Mouse (Mus musculus): ENCODE data around the gene Dpy19l3. TPM values are rescaled to one million over a fixed set of nuclear protein-coding genes. Genes with fewer than 3 reads are reported as not detected.

Dpy19l3 gene
- polyA plus RNA-seq, 2 experiments, result 2.1 to 7.3 TPM

- no peak for ATAC-seq (ENCODE audit: insufficient read depth)
- Histone ChIP-seq H3K27ac (no peak overlapping the region), H3K9me3 (ENCODE audit: control insufficient read depth, low read length) (no peaks in the 10 kb centered on the region), H3K4me1 (replicated peaks; ENCODE audit: control insufficient read depth in 2 of 2, insufficient read depth in 2 of 2, low read length in 1 of 2) (no peaks in the 10 kb centered on the region; a peak in 1 of 4 replicates), H3K4me3 (ENCODE audit: insufficient read depth in 1 of 2, low read depth in 2 of 2, low read length in 2 of 2) (no peak overlapping the region), H3K4me2 (ENCODE audit: low read depth) (peak overlapping the region; percentile 36), H3K36me3 (replicated peaks; ENCODE audit: control insufficient read depth, insufficient read depth, low read depth) (no peaks in the 10 kb centered on the region), H3K27me3 (ENCODE audit: control insufficient read depth, insufficient read depth, low read length) (no peaks in the 10 kb centered on the region), H3K9ac (replicated peaks) (no peak overlapping the region)
- DNase-seq (ENCODE audit: low read depth in 3 of 3, low spot score in 3 of 3), result peak in 2 of 3 experiments; percentile 12 to 22
- TF ChIP-seq EP300 (IDR thresholded peaks at IDR 0.05; ENCODE audit: low read depth), result no peak
- TF ChIP-seq CTCF (IDR thresholded peaks at IDR 0.05; ENCODE audit: low read depth), result peak; percentile 94
- 23% methylated on average over 13 of the region's 13 CpGs for WGBS (ENCODE audit: insufficient replicate concordance)
Observed at GRCm38 (mm10) chr7:35686756-35687155, 67.5 kb downstream of the Dpy19l3 start.

GRCm38 (mm10) chr7:35686216-35686615 lies 68.0 kb downstream of the Dpy19l3 start:
- H3K9me3 ChIP-seq (ENCODE audit: control insufficient read depth, low read length), result no peaks in the 10 kb centered on the region
- ATAC-seq (ENCODE audit: insufficient read depth) (no peak), DNase-seq (ENCODE audit: low read depth in 3 of 3, low spot score in 3 of 3) (no peak)
- H3K4me3 ChIP-seq (ENCODE audit: insufficient read depth in 1 of 2, low read depth in 2 of 2, low read length in 2 of 2), result no peak overlapping the region
- no peaks in the 10 kb centered on the region for H3K27me3 ChIP-seq (ENCODE audit: control insufficient read depth, insufficient read depth, low read length)
- WGBS (ENCODE audit: insufficient replicate concordance), result 51% methylated on average over 11 of the region's 11 CpGs
- H3K27ac ChIP-seq, result no peak overlapping the region
- H3K4me1 ChIP-seq (replicated peaks; ENCODE audit: control insufficient read depth in 2 of 2, insufficient read depth in 2 of 2, low read length in 1 of 2), result no peaks in the 10 kb centered on the region; a peak in 1 of 4 replicates
- H3K36me3 ChIP-seq (replicated peaks; ENCODE audit: control insufficient read depth, insufficient read depth, low read depth), result no peaks in the 10 kb centered on the region
- no peak overlapping the region for H3K4me2 ChIP-seq (ENCODE audit: low read depth)
- TF ChIP-seq CTCF (IDR thresholded peaks at IDR 0.05; ENCODE audit: low read depth) (no peak), EP300 (IDR thresholded peaks at IDR 0.05; ENCODE audit: low read depth) (no peak)
- H3K9ac ChIP-seq (replicated peaks), result no peak overlapping the region

- Histone ChIP-seq H3K9me3 (ENCODE audit: control insufficient read depth, low read length) (no peaks in the 10 kb centered on the region), H3K27me3 (ENCODE audit: control insufficient read depth, insufficient read depth, low read length) (no peaks in the 10 kb centered on the region), H3K4me2 (ENCODE audit: low read depth) (no peak overlapping the region), H3K4me3 (ENCODE audit: insufficient read depth in 1 of 2, low read depth in 2 of 2, low read length in 2 of 2) (no peak overlapping the region), H3K4me1 (replicated peaks; ENCODE audit: control insufficient read depth in 2 of 2, insufficient read depth in 2 of 2, low read length in 1 of 2) (no peaks in the 10 kb centered on the region; a peak in 1 of 4 replicates), H3K36me3 (replicated peaks; ENCODE audit: control insufficient read depth, insufficient read depth, low read depth) (no peaks in the 10 kb centered on the region), H3K9ac (replicated peaks) (no peak overlapping the region), H3K27ac (no peak overlapping the region)
- DNase-seq (ENCODE audit: low read depth in 3 of 3, low spot score in 3 of 3) (no peak), ATAC-seq (ENCODE audit: insufficient read depth) (no peak)
- 59% methylated on average over 6 of the region's 6 CpGs for WGBS (ENCODE audit: insufficient replicate concordance)
- TF ChIP-seq EP300 (IDR thresholded peaks at IDR 0.05; ENCODE audit: low read depth), result no peak
- TF ChIP-seq CTCF (IDR thresholded peaks at IDR 0.05; ENCODE audit: low read depth), result no peak
Observed at GRCm38 (mm10) chr7:35683409-35684122, 70.7 kb downstream of the Dpy19l3 start.

- 47% methylated on average over 3 of the region's 3 CpGs for WGBS (ENCODE audit: insufficient replicate concordance)
- DNase-seq (ENCODE audit: low read depth in 3 of 3, low spot score in 3 of 3) (no peak), ATAC-seq (ENCODE audit: insufficient read depth) (no peak)
- Histone ChIP-seq H3K9me3 (ENCODE audit: control insufficient read depth, low read length) (no peaks in the 10 kb centered on the region; the same call in 1 of the 2 replicates), H3K27me3 (ENCODE audit: control insufficient read depth, insufficient read depth, low read length) (no peaks in the 10 kb centered on the region), H3K4me2 (ENCODE audit: low read depth) (no peak overlapping the region), H3K36me3 (replicated peaks; ENCODE audit: control insufficient read depth, insufficient read depth, low read depth) (no peaks in the 10 kb centered on the region), H3K4me1 (replicated peaks; ENCODE audit: control insufficient read depth in 2 of 2, insufficient read depth in 2 of 2, low read length in 1 of 2) (no peaks in the 10 kb centered on the region), H3K9ac (replicated peaks) (no peak overlapping the region), H3K27ac (no peak overlapping the region), H3K4me3 (ENCODE audit: insufficient read depth in 1 of 2, low read depth in 2 of 2, low read length in 2 of 2) (no peak overlapping the region)
- TF ChIP-seq EP300 (IDR thresholded peaks at IDR 0.05; ENCODE audit: low read depth), result no peak
- TF ChIP-seq CTCF (IDR thresholded peaks at IDR 0.05; ENCODE audit: low read depth), result peak; percentile 60
Observed at GRCm38 (mm10) chr7:35681559-35681958, 72.7 kb downstream of the Dpy19l3 start.

GRCm38 (mm10) chr7:35678976-35679375 lies 75.3 kb downstream of the Dpy19l3 start:
- Histone ChIP-seq H3K27me3 (ENCODE audit: control insufficient read depth, insufficient read depth, low read length) (no peaks in the 10 kb centered on the region), H3K9ac (replicated peaks) (no peak overlapping the region), H3K36me3 (replicated peaks; ENCODE audit: control insufficient read depth, insufficient read depth, low read depth) (no peaks in the 10 kb centered on the region), H3K4me2 (ENCODE audit: low read depth) (no peak overlapping the region), H3K27ac (no peak overlapping the region), H3K4me1 (replicated peaks; ENCODE audit: control insufficient read depth in 2 of 2, insufficient read depth in 2 of 2, low read length in 1 of 2) (no peaks in the 10 kb centered on the region), H3K9me3 (ENCODE audit: control insufficient read depth, low read length) (no peaks in the 10 kb centered on the region; the same call in 1 of the 2 replicates), H3K4me3 (ENCODE audit: insufficient read depth in 1 of 2, low read depth in 2 of 2, low read length in 2 of 2) (no peak overlapping the region)
- ATAC-seq (ENCODE audit: insufficient read depth) (no peak), DNase-seq (ENCODE audit: low read depth in 3 of 3, low spot score in 3 of 3) (no peak)
- 66% methylated on average over 4 of the region's 4 CpGs for WGBS (ENCODE audit: insufficient replicate concordance)
- no peak for TF ChIP-seq EP300 (IDR thresholded peaks at IDR 0.05; ENCODE audit: low read depth)
- no peak for TF ChIP-seq CTCF (IDR thresholded peaks at IDR 0.05; ENCODE audit: low read depth)

Measured in liver, embryonic 14.5 days (tissue).